Mouse (Mus musculus) intestine, embryonic 14.5 days (tissue): Measurements from ENCODE around the gene Cpa4. TPM values are rescaled to one million over a fixed set of nuclear protein-coding genes. Genes with fewer than 3 reads are reported as not detected.

Experiments used
- ATAC-seq: fragments of 200-750 bp; cut with Nextera tagmentation; replicated peaks from 2 replicates; pipeline ENCODE4 v1.8.0; 2017; ENCODE audit warnings: low read depth, moderate number of reproducible peaks, moderate TSS enrichment, moderate library complexity; ENCODE audit not compliant: low FRiP score, low TSS enrichment
- DNase-seq: peaks from one replicate; pipeline ENCODE4 v3.0.0-alpha.2; 2018; ENCODE audit warnings: low spot score
- H3K27ac ChIP-seq: fragments of 300-500 bp; sonication (generic); 2 replicates; pipeline ENCODE4 v1.5.1; 2014; ENCODE audit warnings: low read depth, mild to moderate bottlenecking, control low read depth
- H3K27me3 ChIP-seq: fragments of 300-500 bp; sonication (generic); replicated peaks from 2 replicates; pipeline ENCODE4 v1.6.1; 2014; ENCODE audit warnings: low read length, control low read depth; ENCODE audit not compliant: control insufficient read depth, insufficient read depth
- H3K36me3 ChIP-seq: fragments of 300-500 bp; sonication (generic); 2 replicates; pipeline ENCODE4 v1.6.1; 2014; ENCODE audit warnings: low read length, control low read depth; ENCODE audit not compliant: control insufficient read depth, insufficient read depth
- H3K4me1 ChIP-seq: fragments of 300-500 bp; sonication (generic); replicated peaks from 2 replicates; pipeline ENCODE4 v1.6.1; 2014; ENCODE audit warnings: low read length, control low read depth, mixed read lengths; ENCODE audit not compliant: control insufficient read depth, insufficient read depth
- H3K4me2 ChIP-seq: fragments of 300-500 bp; sonication (generic); 2 replicates; pipeline ENCODE4 v1.6.1; 2014; ENCODE audit warnings: low read length
- H3K4me3 ChIP-seq: fragments of 300-500 bp; sonication (generic); 2 replicates; pipeline ENCODE4 v1.5.1; 2014; ENCODE audit warnings: low read depth, low read length, control low read depth, mixed read lengths
- H3K9ac ChIP-seq: fragments of 300-500 bp; sonication (generic); 2 replicates; pipeline ENCODE4 v1.6.1; 2014; ENCODE audit warnings: mild to moderate bottlenecking, low read length
- H3K9me3 ChIP-seq: fragments of 300-500 bp; sonication (generic); 2 replicates; pipeline ENCODE4 v1.6.1; 2016; ENCODE audit warnings: low read length, control low read depth; ENCODE audit not compliant: control insufficient read depth
- WGBS: fragments of 180-500 bp; shearing (Covaris S2); extraction: QIAGEN DNeasy Blood & Tissue Kit; methylation state at CpG from one replicate; pipeline ENCODE4 v1.1.7; 2014; 5-methylcytosine and 5-hydroxymethylcytosine counted together
- polyA plus RNA-seq: library from polyadenylated mRNA; unstranded; fragments of >200 nt; fragmentation: Nextera tagmentation; extraction: Ambion mirVana; gene quantifications from 2 replicates; pipeline ENCODE4 v1.2.1, GENCODE M21; 2014

The Cpa4 gene
- polyA plus RNA-seq, 1 experiment from 2014 or later: 0.93 TPM

- Histone ChIP-seq H3K4me3 (no peak overlapping the region), H3K9ac (no peak overlapping the region), H3K4me2 (no peak overlapping the region), H3K27me3 (no peaks in the 10 kb centered on the region), H3K4me1 (peaks cover 28% of the 10 kb centered on the region), H3K9me3 (no peaks in the 10 kb centered on the region), H3K36me3 (no peaks in the 10 kb centered on the region), H3K27ac (no peak overlapping the region)
- DNase-seq (no peak), ATAC-seq (no peak)
- WGBS: 83% methylated on average over 6 of the region's 6 CpGs
Observed at GRCm38 (mm10) chr6:30614251-30614650, 46.1 kb downstream of the Cpa4 start.

GRCm38 (mm10) chr6:30615741-30616140 lies 47.6 kb downstream of the Cpa4 start:
- no peaks in the 10 kb centered on the region for H3K36me3 ChIP-seq
- DNase-seq (no peak), ATAC-seq (no peak)
- H3K27ac ChIP-seq: no peak overlapping the region
- 41% methylated on average over 4 of the region's 4 CpGs for WGBS
- no peak overlapping the region for H3K4me3 ChIP-seq
- H3K9me3 ChIP-seq: no peaks in the 10 kb centered on the region
- H3K4me2 ChIP-seq: no peak overlapping the region
- H3K27me3 ChIP-seq: no peaks in the 10 kb centered on the region
- no peak overlapping the region for H3K9ac ChIP-seq
- peaks cover 28% of the 10 kb centered on the region for H3K4me1 ChIP-seq

- no peaks in the 10 kb centered on the region for H3K27me3 ChIP-seq
- peaks cover 33% of the 10 kb centered on the region for H3K4me1 ChIP-seq
- 23% methylated on average over 8 of the region's 8 CpGs for WGBS
- no peaks in the 10 kb centered on the region for H3K9me3 ChIP-seq
- no peak overlapping the region for H3K4me3 ChIP-seq
- H3K27ac ChIP-seq: no peak overlapping the region
- no peak overlapping the region for H3K9ac ChIP-seq
- no peak overlapping the region for H3K4me2 ChIP-seq
- no peak for DNase-seq
- ATAC-seq: no peak
- no peaks in the 10 kb centered on the region for H3K36me3 ChIP-seq
Observed at GRCm38 (mm10) chr6:30616491-30616941, 48.3 kb downstream of the Cpa4 start.

- Histone ChIP-seq H3K36me3 (no peaks in the 10 kb centered on the region), H3K9me3 (no peaks in the 10 kb centered on the region), H3K4me2 (peak overlapping the region; percentile 38), H3K4me3 (no peak overlapping the region), H3K4me1 (peaks cover 37% of the 10 kb centered on the region), H3K27ac (peak overlapping the region; percentile 8; the same call in 1 of the 2 replicates), H3K27me3 (no peaks in the 10 kb centered on the region), H3K9ac (no peak overlapping the region)
- ATAC-seq (peak; percentile 48), DNase-seq (peak; percentile 64)
- 12% methylated on average over 13 of the region's 13 CpGs for WGBS
Observed at GRCm38 (mm10) chr6:30617020-30617958, 49.1 kb downstream of the Cpa4 start.

GRCm38 (mm10) chr6:30617959-30618590 lies 49.9 kb downstream of the Cpa4 start:
- H3K4me2 ChIP-seq: peak overlapping the region; percentile 38
- H3K9me3 ChIP-seq: no peaks in the 10 kb centered on the region
- no peaks in the 10 kb centered on the region for H3K36me3 ChIP-seq
- H3K4me1 ChIP-seq: peaks cover 39% of the 10 kb centered on the region
- ATAC-seq: peak; percentile 69
- no peak overlapping the region for H3K9ac ChIP-seq
- H3K27me3 ChIP-seq: no peaks in the 10 kb centered on the region
- no peak for DNase-seq
- H3K4me3 ChIP-seq: no peak overlapping the region
- WGBS: 19% methylated on average over 18 of the region's 18 CpGs
- H3K27ac ChIP-seq: 0 out of 2 replicates have a peak overlapping the region, but pooled peaks have one; percentile 8

GRCm38 (mm10) chr6:30618735-30619134 lies 50.6 kb downstream of the Cpa4 start:
- 55% methylated on average over 6 of the region's 6 CpGs for WGBS
- no peak overlapping the region for H3K4me3 ChIP-seq
- H3K27me3 ChIP-seq: no peaks in the 10 kb centered on the region
- no peaks in the 10 kb centered on the region for H3K36me3 ChIP-seq
- H3K27ac ChIP-seq: 0 out of 2 replicates have a peak overlapping the region, but pooled peaks have one; percentile 1
- H3K4me1 ChIP-seq: peaks cover 39% of the 10 kb centered on the region
- no peak overlapping the region for H3K9ac ChIP-seq
- no peak for DNase-seq
- H3K9me3 ChIP-seq: no peaks in the 10 kb centered on the region
- no peak overlapping the region for H3K4me2 ChIP-seq
- no peak for ATAC-seq

GRCm38 (mm10) chr6:30619606-30620005 lies 51.4 kb downstream of the Cpa4 start:
- no peak for ATAC-seq
- no peak for DNase-seq
- Histone ChIP-seq H3K4me2 (no peak overlapping the region), H3K4me3 (no peak overlapping the region), H3K27ac (no peak overlapping the region), H3K9ac (no peak overlapping the region), H3K27me3 (no peaks in the 10 kb centered on the region), H3K36me3 (no peaks in the 10 kb centered on the region), H3K4me1 (peaks cover 39% of the 10 kb centered on the region), H3K9me3 (no peaks in the 10 kb centered on the region)
- WGBS: 83% methylated on average over 5 of the region's 5 CpGs

GRCm38 (mm10) chr6:30620591-30620990 lies 52.4 kb downstream of the Cpa4 start:
- Histone ChIP-seq H3K4me2 (no peak overlapping the region), H3K9ac (no peak overlapping the region), H3K9me3 (no peaks in the 10 kb centered on the region), H3K4me3 (no peak overlapping the region), H3K27ac (peak overlapping the region; percentile 57), H3K27me3 (no peaks in the 10 kb centered on the region), H3K36me3 (no peaks in the 10 kb centered on the region), H3K4me1 (peaks cover 39% of the 10 kb centered on the region)
- WGBS: 68% methylated on average over 4 of the region's 4 CpGs
- no peak for DNase-seq
- ATAC-seq: no peak
